Mouse (Mus musculus) neutrophil, adult 5-6 weeks (primary cell): Measurements from ENCODE around the gene Galntl6. TPM values are rescaled to one million over a fixed set of nuclear protein-coding genes. Genes with fewer than 3 reads are reported as not detected.

Experiments used
- ATAC-seq: fragments of 151-379, 151-347 bp; 2 replicates; pipeline ENCODE4 v1.8.0; 2017; ENCODE audit warnings: mild to moderate bottlenecking, moderate TSS enrichment; ENCODE audit not compliant: insufficient number of reproducible peaks, poor library complexity, low FRiP score, severe bottlenecking; ENCODE audit errors: extremely low read depth
- total RNA-seq: library from RNA; stranded (forward); fragments of 200-1000 nt; gene quantifications from 2 replicates; pipeline ENCODE4 v1.2.3, GENCODE M21; 2017

Galntl6 gene
- total RNA-seq, 1 experiment from 2014 or later = not detected

- no peak for ATAC-seq
These were observed 1158.4 kb downstream of the Galntl6 start for GRCm38 (mm10) chr8:57754066-57754465.

DNA sequence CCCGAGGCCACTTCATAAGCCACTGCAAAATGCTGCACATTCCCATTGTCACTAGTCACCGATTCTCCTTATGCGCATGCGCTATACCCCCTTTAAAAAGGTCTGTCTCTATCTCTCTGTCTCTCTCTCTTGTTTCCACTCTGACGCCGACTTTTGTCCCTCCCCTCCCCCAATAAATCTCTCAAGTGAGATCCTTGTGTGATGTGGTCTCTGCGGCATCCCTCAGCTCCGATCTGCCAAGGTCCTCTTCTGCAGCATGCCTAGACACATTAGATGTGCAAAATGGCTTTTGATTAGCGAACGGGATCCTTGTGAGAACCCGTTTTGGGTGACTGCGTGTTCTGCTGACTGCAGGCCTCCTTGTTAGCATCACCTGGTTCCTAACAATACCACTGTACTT is 1168.8 kb downstream of the Galntl6 start:
- no peak for ATAC-seq

DNA sequence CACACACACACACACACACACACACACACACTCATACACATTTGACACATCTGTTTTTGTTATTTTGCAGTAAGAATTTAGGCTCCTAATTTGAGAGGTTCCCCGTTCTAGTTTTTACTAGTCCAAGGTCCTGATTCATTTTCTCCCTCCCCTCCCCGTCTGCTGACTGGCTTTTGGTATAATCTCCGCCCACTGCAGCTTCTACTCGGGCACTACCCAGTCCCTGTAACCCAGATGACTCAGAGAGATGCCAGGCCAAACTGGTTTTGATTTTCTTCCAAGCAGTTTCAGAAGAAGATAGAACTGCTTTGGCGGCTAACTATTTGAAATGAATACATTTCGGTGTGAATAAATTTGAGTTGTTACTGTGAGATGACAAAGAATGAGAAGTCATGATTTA is 1170.5 kb downstream of the Galntl6 start:
- ATAC-seq = no peak

DNA sequence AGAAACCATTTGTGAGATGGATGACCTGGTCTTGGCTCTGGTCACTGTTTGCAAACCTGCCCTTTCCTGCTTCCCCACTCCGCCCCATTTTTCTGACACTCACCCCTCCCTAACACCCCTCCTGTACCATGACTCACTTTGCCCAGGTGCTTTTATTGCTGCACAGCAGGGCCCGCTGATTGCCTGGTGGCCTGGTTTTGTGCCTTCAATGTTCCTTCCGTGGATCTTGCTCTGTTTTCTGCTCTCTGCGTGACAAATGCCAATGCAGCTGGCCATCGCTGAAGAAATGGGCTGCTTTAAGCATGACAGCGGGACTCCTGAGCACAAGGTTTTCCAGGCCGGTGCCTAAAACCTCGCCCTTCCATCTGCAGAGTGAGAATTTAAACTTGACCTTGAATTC is 1171.1 kb downstream of the Galntl6 start:
- ATAC-seq = no peak

GRCm38 (mm10) chr8:57737281-57737680 is 1175.2 kb downstream of the Galntl6 start:
- ATAC-seq = no peak

GRCm38 (mm10) chr8:57732795-57733194 is 1179.6 kb downstream of the Galntl6 start:
- no peak for ATAC-seq

DNA sequence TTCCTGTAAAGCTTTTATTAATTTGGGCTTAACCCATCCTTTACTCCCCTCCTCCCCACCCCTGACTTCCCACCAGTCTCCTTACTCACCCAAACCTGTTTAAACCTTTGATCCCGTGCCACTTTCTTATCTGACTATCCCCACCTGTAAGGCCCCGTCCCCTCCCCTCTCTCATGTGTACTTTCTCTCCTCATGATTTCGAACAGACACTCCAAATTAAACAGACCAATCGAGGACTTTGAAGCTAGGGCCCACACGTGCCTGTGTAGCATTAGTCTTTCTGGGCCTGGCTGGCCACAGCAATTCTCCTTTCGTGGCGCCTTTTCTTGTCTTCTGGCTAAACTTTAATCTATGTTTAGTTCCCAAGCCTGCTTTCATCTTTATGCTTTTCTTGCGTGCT is 1180.8 kb downstream of the Galntl6 start:
- ATAC-seq = no peak

GRCm38 (mm10) chr8:57728276-57728675 is 1184.2 kb downstream of the Galntl6 start:
- ATAC-seq = no peak

- no peak for ATAC-seq
These were observed 1187.4 kb downstream of the Galntl6 start for GRCm38 (mm10) chr8:57724843-57725627.

Other genes with a start within 250 kb of the Galntl6 start
- gene BC030500, start 885 bp downstream of the Galntl6 start, total RNA-seq = not detected in 2 replicates